Mouse (Mus musculus) limb, embryonic 14.5 days (tissue): Measurements from ENCODE around the gene Adamtsl4. TPM values are rescaled to one million over a fixed set of nuclear protein-coding genes. Genes with fewer than 3 reads are reported as not detected.

Experiments
- ATAC-seq: fragments of 200-750 bp; cut with Nextera tagmentation; 2 replicates; pipeline ENCODE4 v1.8.0; 2017; ENCODE audit warnings: low read depth, moderate number of reproducible peaks, moderate TSS enrichment; ENCODE audit not compliant: low FRiP score
- DNase-seq: peaks from one replicate; pipeline ENCODE4 v3.0.0-alpha.2; 2015; ENCODE audit warnings: low spot score
- H3K27ac ChIP-seq: fragments of 300-500 bp; sonication (generic); replicated peaks from 2 replicates; pipeline ENCODE4 v1.5.1; 2014; ENCODE audit warnings: low read depth, mild to moderate bottlenecking, low read length, moderate library complexity, mixed read lengths
- H3K27me3 ChIP-seq: fragments of 300-500 bp; sonication (generic); 2 replicates; pipeline ENCODE4 v1.6.1; 2014; ENCODE audit warnings: low read length, mixed read lengths; ENCODE audit not compliant: control insufficient read depth, insufficient read depth
- H3K36me3 ChIP-seq: fragments of 300-500 bp; sonication (generic); 2 replicates; pipeline ENCODE4 v1.6.1; 2014; ENCODE audit warnings: mild to moderate bottlenecking, low read length, moderate library complexity, mixed read lengths; ENCODE audit not compliant: control insufficient read depth, insufficient read depth
- H3K4me1 ChIP-seq: fragments of 300-500 bp; sonication (generic); 2 replicates; pipeline ENCODE4 v1.6.1; 2014; ENCODE audit warnings: antibody characterized with exemption, low read length, mixed read lengths; ENCODE audit not compliant: control insufficient read depth, insufficient read depth
- H3K4me2 ChIP-seq: fragments of 300-500 bp; sonication (generic); replicated peaks from 2 replicates; pipeline ENCODE4 v1.6.1; 2014; ENCODE audit warnings: low read depth, mild to moderate bottlenecking, low read length, moderate library complexity; ENCODE audit not compliant: severe bottlenecking
- H3K4me3 ChIP-seq: fragments of 300-500 bp; sonication (generic); replicated peaks from 2 replicates; pipeline ENCODE4 v1.5.1; 2014; ENCODE audit warnings: low read length
- H3K9ac ChIP-seq: fragments of 300-500 bp; sonication (generic); 2 replicates; pipeline ENCODE4 v1.6.1; 2014; ENCODE audit warnings: mild to moderate bottlenecking, low read depth, low read length, moderate library complexity; ENCODE audit not compliant: severe bottlenecking
- H3K9me3 ChIP-seq: fragments of 300-500 bp; sonication (generic); 2 replicates; pipeline ENCODE4 v1.6.1; 2016; ENCODE audit warnings: low read length; ENCODE audit not compliant: control insufficient read depth
- POLR2A ChIP-seq: fragments of 200-500 bp; IDR thresholded peaks from 2 replicates; pipeline ENCODE4 v1.8.0; 2012; ENCODE audit warnings: inconsistent platforms, mild to moderate bottlenecking, moderate library complexity, borderline replicate concordance; ENCODE audit not compliant: insufficient read depth, insufficient read length; ENCODE audit errors: extremely low read depth
- WGBS: fragments of 180-500 bp; shearing (Covaris S2); extraction: QIAGEN DNeasy Blood & Tissue Kit; methylation state at CpG from one replicate; pipeline ENCODE4 v1.1.7; 2014; 5-methylcytosine and 5-hydroxymethylcytosine counted together
- polyA plus RNA-seq, 2 experiments: library from polyadenylated mRNA; depleted of rRNA in 1 of 2; stranded (reverse) in 1 of 2; unstranded in 1 of 2; fragments of >200 nt; fragmentation: Nextera tagmentation in 1 of 2; extraction: Ambion mirVana in 1 of 2; gene quantifications; 2 replicates each; pipeline versions ENCODE4 v1.2.1 to v1.2.3; 2012 to 2014

The Adamtsl4 gene
- polyA plus RNA-seq, 2 experiments: 2.8 to 3.3 TPM

DNA sequence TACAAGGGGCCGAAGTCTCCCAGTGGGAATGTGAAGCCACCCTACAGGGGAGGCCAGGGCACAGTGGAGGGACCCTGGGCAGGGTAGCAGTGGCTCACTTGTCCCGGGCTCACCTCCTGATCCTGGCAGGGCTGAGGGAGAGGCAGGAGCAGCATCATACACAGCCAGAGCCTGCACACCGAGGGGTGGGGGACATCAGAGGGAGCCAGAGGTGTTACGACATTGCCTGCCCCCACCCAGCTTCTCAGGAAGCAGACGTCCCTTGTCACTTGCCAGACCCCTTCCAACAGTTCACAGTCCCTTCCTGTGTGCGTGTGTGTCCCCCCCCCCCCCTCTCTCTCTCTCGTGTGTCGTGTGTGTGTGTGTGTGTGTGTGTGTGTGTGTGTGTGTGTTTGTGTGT lies 2.9 kb downstream of the Adamtsl4 start:
- Histone ChIP-seq H3K27me3 (no peaks in the 10 kb centered on the region), H3K4me3 (no peak overlapping the region), H3K27ac (no peak overlapping the region), H3K9me3 (no peaks in the 10 kb centered on the region), H3K36me3 (no peaks in the 10 kb centered on the region), H3K9ac (no peak overlapping the region), H3K4me2 (no peak overlapping the region), H3K4me1 (peaks cover 30% of the 10 kb centered on the region)
- ATAC-seq (no peak), DNase-seq (no peak)
- WGBS: 49% methylated on average over 5 of the region's 8 CpGs
- no peak for TF ChIP-seq POLR2A

DNA sequence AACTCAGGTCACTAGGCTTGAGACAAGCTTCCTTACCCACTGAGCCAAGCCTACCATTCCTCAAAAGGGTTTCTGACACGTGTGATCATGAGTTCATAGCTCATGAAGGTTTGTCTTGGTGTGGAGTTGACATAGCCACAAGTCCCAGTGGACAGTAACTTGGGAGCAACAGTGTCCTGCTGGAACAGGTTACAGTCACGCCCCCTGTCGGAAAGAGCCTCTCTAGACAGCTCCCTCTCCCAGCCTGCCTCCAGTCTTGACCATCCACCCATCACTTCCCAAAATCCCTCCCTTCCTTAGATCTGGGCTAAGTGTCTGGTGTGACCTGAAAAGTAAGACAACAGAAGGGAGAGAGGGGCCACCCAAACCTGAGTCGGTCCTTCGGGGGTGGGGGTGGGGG lies 4.8 kb downstream of the Adamtsl4 start:
- no peak overlapping the region for H3K4me3 ChIP-seq
- no peak for ATAC-seq
- no peaks in the 10 kb centered on the region for H3K27me3 ChIP-seq
- no peak for DNase-seq
- H3K36me3 ChIP-seq: no peaks in the 10 kb centered on the region
- no peak overlapping the region for H3K9ac ChIP-seq
- no peaks in the 10 kb centered on the region for H3K9me3 ChIP-seq
- no peak overlapping the region for H3K27ac ChIP-seq
- no peak overlapping the region for H3K4me2 ChIP-seq
- TF ChIP-seq POLR2A: no peak
- H3K4me1 ChIP-seq: peaks cover 20% of the 10 kb centered on the region
- WGBS: 67% methylated on average over 5 of the region's 5 CpGs

DNA sequence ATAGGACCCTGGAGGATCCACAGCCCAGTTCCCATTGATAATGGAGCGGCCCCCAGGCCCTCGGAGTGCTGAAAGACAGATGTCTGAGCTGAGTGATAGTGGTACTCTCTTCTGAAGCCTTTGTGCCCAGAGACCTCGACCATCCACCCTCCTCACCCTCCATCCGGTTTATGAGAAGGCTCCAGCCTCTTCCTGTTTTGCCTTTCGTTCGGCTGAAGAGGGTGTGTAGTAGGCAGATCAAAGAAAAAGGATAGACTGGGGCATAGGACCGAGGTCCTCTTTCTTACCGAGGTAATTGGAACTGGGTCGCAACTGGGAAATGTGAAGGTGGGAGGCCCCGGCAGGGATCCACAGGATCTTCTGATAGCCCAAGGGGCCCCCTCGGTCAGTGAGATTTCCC lies 6.4 kb downstream of the Adamtsl4 start:
- Histone ChIP-seq H3K4me3 (no peak overlapping the region), H3K9me3 (no peaks in the 10 kb centered on the region), H3K4me2 (no peak overlapping the region), H3K36me3 (no peaks in the 10 kb centered on the region; the same call in 1 of the 2 replicates), H3K27ac (no peak overlapping the region), H3K4me1 (peaks cover 7% of the 10 kb centered on the region), H3K9ac (no peak overlapping the region), H3K27me3 (no peaks in the 10 kb centered on the region)
- TF ChIP-seq POLR2A: no peak
- WGBS: 33% methylated on average over 11 of the region's 11 CpGs
- no peak for ATAC-seq
- no peak for DNase-seq

DNA sequence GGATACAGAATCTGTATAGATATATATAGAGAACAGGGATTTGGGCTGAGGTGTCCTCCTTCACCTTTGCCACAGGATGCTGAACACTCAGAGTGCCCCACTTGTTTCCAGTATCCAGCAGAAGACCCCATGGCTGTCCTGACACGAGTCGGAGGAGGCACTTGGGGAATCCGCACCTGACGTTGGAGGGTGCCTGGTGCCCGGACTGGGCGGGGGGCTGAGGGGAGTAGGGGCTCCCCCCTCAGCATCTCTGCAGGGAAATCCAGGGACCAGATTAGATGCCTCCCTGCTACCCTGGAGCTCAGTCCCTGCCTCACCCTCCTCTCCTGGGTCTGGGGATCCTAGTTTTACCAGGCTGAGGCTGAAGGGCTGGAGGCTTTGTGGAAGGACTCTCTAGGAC lies 7.0 kb downstream of the Adamtsl4 start:
- no peak for TF ChIP-seq POLR2A
- no peaks in the 10 kb centered on the region for H3K27me3 ChIP-seq
- H3K9me3 ChIP-seq: no peaks in the 10 kb centered on the region
- peaks cover 9% of the 10 kb centered on the region for H3K4me1 ChIP-seq
- DNase-seq (no peak), ATAC-seq (no peak)
- H3K36me3 ChIP-seq: no peaks in the 10 kb centered on the region; the same call in 1 of the 2 replicates
- no peak overlapping the region for H3K4me2 ChIP-seq
- no peak overlapping the region for H3K9ac ChIP-seq
- no peak overlapping the region for H3K27ac ChIP-seq
- WGBS: 78% methylated on average over 6 of the region's 6 CpGs
- H3K4me3 ChIP-seq: no peak overlapping the region

GRCm38 (mm10) chr3:95679551-95679950 lies 8.2 kb downstream of the Adamtsl4 start:
- no peak for TF ChIP-seq POLR2A
- no peaks in the 10 kb centered on the region for H3K27me3 ChIP-seq
- no peak for DNase-seq
- no peaks in the 10 kb centered on the region for H3K9me3 ChIP-seq
- peaks cover 21% of the 10 kb centered on the region for H3K4me1 ChIP-seq
- no peak overlapping the region for H3K9ac ChIP-seq
- ATAC-seq: no peak
- 90% methylated on average over 8 of the region's 8 CpGs for WGBS
- H3K36me3 ChIP-seq: no peaks in the 10 kb centered on the region; the same call in 1 of the 2 replicates
- H3K27ac ChIP-seq: no peak overlapping the region
- no peak overlapping the region for H3K4me2 ChIP-seq
- H3K4me3 ChIP-seq: no peak overlapping the region
